Mouse (Mus musculus) retina, postnatal 7 days (tissue): Measurements from ENCODE around the gene Ube2a.

Experiments
- DNase-seq: peaks from one replicate; pipeline ENCODE4 v3.0.0-alpha.2; 2012; ENCODE audit warnings: low read depth, low spot score

The Ube2a gene

DNA sequence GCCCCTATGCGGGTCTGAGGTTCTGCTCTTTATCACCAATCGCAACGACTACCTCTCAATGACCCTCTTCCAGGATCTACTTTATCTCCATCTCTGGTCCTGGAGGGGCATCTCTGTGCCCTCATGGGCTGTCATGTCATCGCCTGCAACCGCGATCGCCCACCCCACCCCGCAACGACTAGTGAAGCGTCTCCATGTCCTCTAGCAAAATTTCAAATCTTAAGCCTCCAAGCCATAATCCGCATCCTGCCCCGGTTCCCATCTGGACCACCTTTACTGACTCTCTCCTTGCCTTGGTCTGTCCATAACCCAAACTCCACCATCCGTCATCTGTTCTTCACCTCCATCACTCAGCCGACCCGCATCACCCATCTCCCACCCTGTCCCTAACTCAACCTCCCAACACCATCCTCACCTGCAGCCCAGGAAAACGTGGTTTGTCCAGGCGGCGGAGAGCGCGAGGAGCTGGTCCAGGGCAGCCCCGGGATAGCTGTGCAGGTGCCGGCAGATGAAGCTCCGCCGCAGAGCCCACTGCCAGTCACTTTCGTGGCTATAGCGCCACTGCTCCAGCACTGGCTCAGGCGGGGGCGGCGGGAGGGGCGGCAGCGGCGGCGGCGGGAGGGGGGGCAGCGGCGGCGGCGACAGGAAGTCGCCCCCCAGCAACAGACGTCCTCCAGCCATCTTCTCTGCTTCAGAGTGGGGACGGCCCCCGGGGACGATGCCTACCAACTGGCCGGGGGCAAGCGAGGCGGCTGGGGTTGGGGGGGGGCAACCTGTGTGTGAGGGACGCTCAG lies 28.8 kb downstream of the Ube2a start, which contains the start of gene Nkrf:
Gene Nkrf, minus strand, starts transcription at position 579 of the 794 bp plus-strand sequence.
- no peak for DNase-seq

GRCm38 (mm10) chrX:36903115-36903768 lies 29.5 kb downstream of the Ube2a start:
- peak; percentile 84 for DNase-seq

- no peak for DNase-seq
Observed at GRCm38 (mm10) chrX:36906539-36906938, 32.8 kb downstream of the Ube2a start.

GRCm38 (mm10) chrX:36911343-36911742 lies 37.6 kb downstream of the Ube2a start:
- no peak for DNase-seq

- DNase-seq: no peak
Observed at GRCm38 (mm10) chrX:36917749-36918148, 44.0 kb downstream of the Ube2a start.

GRCm38 (mm10) chrX:36921346-36921745 lies 47.6 kb downstream of the Ube2a start:
- no peak for DNase-seq

DNA sequence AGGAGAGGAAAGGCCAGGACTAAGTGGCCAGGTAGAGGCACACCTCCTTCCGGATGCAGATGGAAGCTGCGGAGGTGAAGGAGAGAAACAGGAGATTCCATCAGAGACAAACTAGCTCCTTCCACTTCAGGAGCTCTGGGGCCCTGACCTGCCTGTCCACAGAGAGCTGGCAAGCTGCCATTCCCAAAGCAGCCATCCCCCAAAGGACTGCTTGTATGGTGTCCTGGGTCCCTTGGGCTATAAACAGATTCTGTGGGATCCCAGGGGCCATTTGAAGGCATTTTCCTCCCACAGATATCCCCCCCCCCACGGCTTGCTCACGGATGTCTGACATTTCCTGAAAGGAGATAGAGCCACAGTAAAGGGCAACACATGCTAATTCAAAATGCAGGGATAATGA lies 55.1 kb downstream of the Ube2a start:
- no peak for DNase-seq

GRCm38 (mm10) chrX:36929694-36930093 lies 56.0 kb downstream of the Ube2a start:
- no peak for DNase-seq

- no peak for DNase-seq
Observed at GRCm38 (mm10) chrX:36930574-36930973, 56.9 kb downstream of the Ube2a start.
